Mouse (Mus musculus) G1E (cell line): ENCODE data around the gene Klhl25. TPM values are rescaled to one million over a fixed set of nuclear protein-coding genes. Genes with fewer than 3 reads are reported as not detected.
"Not testable (repeated sequence)": the region's sequence is repeated elsewhere in the genome, so short reads cannot be mapped to it uniquely, and the experiment has no call there.

ENCODE experiments used
- ATAC-seq: 2 replicates; pipeline ENCODE4 v1.8.0; 2016; ENCODE audit warnings: mild to moderate bottlenecking; ENCODE audit not compliant: insufficient number of reproducible peaks, poor library complexity, low FRiP score, severe bottlenecking; ENCODE audit errors: extremely low read depth
- DNase-seq: peaks from one replicate; pipeline ENCODE4 v3.0.0; 2012; ENCODE audit warnings: low spot score
- H3K27me3 ChIP-seq: 2 replicates; pipeline ENCODE4 v1.6.1; 2012; ENCODE audit warnings: mild to moderate bottlenecking, low read length, inconsistent platforms; ENCODE audit not compliant: insufficient read depth
- H3K36me3 ChIP-seq: replicated peaks from 2 replicates; pipeline ENCODE3; 2012; ENCODE audit warnings: mild to moderate bottlenecking, inconsistent platforms
- H3K4me1 ChIP-seq: 2 replicates; pipeline ENCODE4 v1.6.1; 2012; ENCODE audit warnings: low read depth, low read length, inconsistent platforms, mixed read lengths; ENCODE audit not compliant: insufficient read depth
- H3K4me3 ChIP-seq: 2 replicates; pipeline ENCODE4 v1.5.1; 2012; ENCODE audit warnings: low read depth, mild to moderate bottlenecking, inconsistent platforms, low read length, moderate library complexity, mixed read lengths
- H3K9me3 ChIP-seq: replicated peaks from 2 replicates; pipeline ENCODE4 v1.6.1; 2012; ENCODE audit warnings: inconsistent platforms
- CTCF ChIP-seq: IDR thresholded peaks from 2 replicates; pipeline ENCODE4 v1.5.1; 2012; ENCODE audit warnings: low read depth, low read length, inconsistent platforms, mixed read lengths
- GATA1 ChIP-seq: IDR thresholded peaks from 2 replicates; pipeline ENCODE4 v1.6.1; 2012; ENCODE audit warnings: borderline replicate concordance, low read length, inconsistent platforms, mixed read lengths
- GATA2 ChIP-seq: IDR thresholded peaks from 2 replicates; pipeline ENCODE4 v1.6.1; 2012; ENCODE audit warnings: low read depth, low read length, inconsistent platforms, borderline replicate concordance
- POLR2AphosphoS5 ChIP-seq: IDR thresholded peaks from 2 replicates; pipeline ENCODE4 v1.6.1; 2012; ENCODE audit warnings: low read depth, low read length, inconsistent platforms; ENCODE audit not compliant: insufficient replicate concordance
- TAL1 ChIP-seq: conservative IDR thresholded peaks from 2 replicates; pipeline ENCODE4 v1.6.1; 2012; ENCODE audit warnings: low read depth, low read length, inconsistent platforms, mixed read lengths
- polyA plus RNA-seq: library from polyadenylated mRNA; stranded (reverse); fragments of >175 nt; gene quantifications from 2 replicates; pipeline ENCODE4 v1.2.3, GENCODE M21; 2012
- total RNA-seq, 2 experiments: library from RNA; stranded (forward) in 1 of 2; stranded (reverse) in 1 of 2; fragments of 200-1000 nt in 1 of 2; fragments of >200 nt in 1 of 2; fragmentation: Nextera tagmentation in 1 of 2; gene quantifications; 2 replicates each; pipeline ENCODE4 v1.2.3; 2014 to 2017

Klhl25 gene
- total and polyA plus RNA-seq, 3 experiments: 5.4 to 51.2 (median 9.6) TPM

GRCm38 (mm10) chr7:75852363-75852762 lies 4.3 kb downstream of the Klhl25 start:
- no peak for TF ChIP-seq GATA1
- no peak for TF ChIP-seq TAL1
- TF ChIP-seq CTCF: no peak
- no peak for TF ChIP-seq POLR2AphosphoS5
- no peak for TF ChIP-seq GATA2
- Histone ChIP-seq H3K36me3 (peaks cover 61% of the 10 kb centered on the region), H3K4me1 (peaks cover 19% of the 10 kb centered on the region), H3K9me3 (no peaks in the 10 kb centered on the region), H3K27me3 (no peaks in the 10 kb centered on the region), H3K4me3 (no peak overlapping the region)
- DNase-seq (no peak), ATAC-seq (no peak)

- DNase-seq: no peak
- H3K4me3 ChIP-seq: no peak overlapping the region
- H3K9me3 ChIP-seq: no peaks in the 10 kb centered on the region
- H3K36me3 ChIP-seq: peaks cover 61% of the 10 kb centered on the region
- H3K4me1 ChIP-seq: peaks cover 13% of the 10 kb centered on the region
- no peaks in the 10 kb centered on the region for H3K27me3 ChIP-seq
- no peak for TF ChIP-seq CTCF
- TF ChIP-seq TAL1: no peak
- TF ChIP-seq POLR2AphosphoS5: no peak
- no peak for TF ChIP-seq GATA1
- no peak for TF ChIP-seq GATA2
- no peak for ATAC-seq
These were observed 5.2 kb downstream of the Klhl25 start for GRCm38 (mm10) chr7:75853171-75853830.

- Histone ChIP-seq H3K9me3 (no peaks in the 10 kb centered on the region), H3K4me1 (peaks cover 5% of the 10 kb centered on the region), H3K27me3 (no peaks in the 10 kb centered on the region), H3K4me3 (no peak overlapping the region), H3K36me3 (peaks cover 63% of the 10 kb centered on the region)
- no peak for TF ChIP-seq TAL1
- no peak for TF ChIP-seq POLR2AphosphoS5
- TF ChIP-seq GATA1: no peak
- TF ChIP-seq GATA2: no peak
- TF ChIP-seq CTCF: no peak
- ATAC-seq (no peak), DNase-seq (no peak)
These were observed 6.3 kb downstream of the Klhl25 start for GRCm38 (mm10) chr7:75854231-75854925.

GRCm38 (mm10) chr7:75855028-75855427 lies 6.9 kb downstream of the Klhl25 start:
- Histone ChIP-seq H3K4me3 (no peak overlapping the region), H3K4me1 (no peaks in the 10 kb centered on the region; the same call in 1 of the 2 replicates), H3K9me3 (peaks cover 2% of the 10 kb centered on the region), H3K27me3 (no peaks in the 10 kb centered on the region), H3K36me3 (peaks cover 70% of the 10 kb centered on the region)
- ATAC-seq (no peak), DNase-seq (no peak)
- no peak for TF ChIP-seq CTCF
- no peak for TF ChIP-seq POLR2AphosphoS5
- no peak for TF ChIP-seq TAL1
- TF ChIP-seq GATA1: no peak
- no peak for TF ChIP-seq GATA2

GRCm38 (mm10) chr7:75856259-75856658 lies 8.1 kb downstream of the Klhl25 start:
- peaks cover 2% of the 10 kb centered on the region; the same call in 1 of the 2 replicates for H3K4me1 ChIP-seq
- H3K27me3 ChIP-seq: no peaks in the 10 kb centered on the region
- TF ChIP-seq TAL1 (no peak), CTCF (no peak), GATA2 (no peak), POLR2AphosphoS5 (no peak), GATA1 (no peak)
- ATAC-seq (no peak), DNase-seq (no peak)
- no peak overlapping the region for H3K4me3 ChIP-seq
- peaks cover 3% of the 10 kb centered on the region for H3K9me3 ChIP-seq
- peaks cover 75% of the 10 kb centered on the region for H3K36me3 ChIP-seq

- Histone ChIP-seq H3K27me3 (no peaks in the 10 kb centered on the region), H3K4me1 (peaks cover 20% of the 10 kb centered on the region), H3K9me3 (peaks cover 3% of the 10 kb centered on the region), H3K4me3 (no peak overlapping the region), H3K36me3 (peaks cover 50% of the 10 kb centered on the region)
- TF ChIP-seq POLR2AphosphoS5 (no peak), GATA2 (no peak), CTCF (no peak), GATA1 (no peak), TAL1 (no peak)
- DNase-seq (no peak), ATAC-seq (no peak)
These were observed 11.7 kb downstream of the Klhl25 start for GRCm38 (mm10) chr7:75859771-75860196.

- DNase-seq, ATAC-seq, H3K4me3 ChIP-seq, H3K27me3 ChIP-seq: not testable (repeated sequence)
- Histone ChIP-seq H3K36me3 (peaks cover 50% of the 10 kb centered on the region), H3K4me1 (peaks cover 28% of the 10 kb centered on the region), H3K9me3 (peaks cover 10% of the 10 kb centered on the region)
These were observed 13.7 kb downstream of the Klhl25 start for GRCm38 (mm10) chr7:75861638-75862426.

GRCm38 (mm10) chr7:75862427-75862781 lies 14.3 kb downstream of the Klhl25 start:
- H3K27me3 ChIP-seq, H3K4me3 ChIP-seq, DNase-seq, ATAC-seq: not testable (repeated sequence)
- Histone ChIP-seq H3K36me3 (peaks cover 53% of the 10 kb centered on the region), H3K9me3 (peaks cover 10% of the 10 kb centered on the region), H3K4me1 (peaks cover 28% of the 10 kb centered on the region)
